Mouse (Mus musculus) lung, postnatal 0 days (tissue): ENCODE measurements around the gene Dcdc2a.

Source experiments
- CTCF ChIP-seq: IDR thresholded peaks from 2 replicates; pipeline ENCODE4 v1.5.1; 2016; ENCODE audit warnings: antibody characterized with exemption, mild to moderate bottlenecking
- EP300 ChIP-seq: IDR thresholded peaks from 2 replicates; pipeline ENCODE4 v1.6.1; 2016; ENCODE audit warnings: antibody characterized with exemption, mild to moderate bottlenecking, control low read depth

DNA sequence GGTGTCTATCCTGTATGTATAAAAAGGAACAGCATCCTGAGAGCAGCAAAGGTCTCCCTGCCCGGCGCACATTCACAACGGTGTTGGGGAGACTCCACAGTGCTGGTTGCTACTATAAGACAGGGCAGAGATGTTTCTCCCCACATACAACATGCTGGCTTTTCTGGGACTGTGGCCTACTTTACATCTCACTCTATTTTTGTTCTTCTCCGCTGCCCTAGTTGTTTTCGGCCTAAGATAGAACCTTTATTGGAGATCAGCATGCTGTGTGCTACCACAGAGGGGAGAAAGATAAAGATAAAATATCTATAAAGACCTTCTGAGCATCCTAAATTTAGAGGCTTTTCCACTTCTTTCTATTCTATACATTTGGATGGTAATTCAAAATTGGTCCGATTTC is 72.0 kb downstream of the Dcdc2a start:
- no peak for TF ChIP-seq CTCF
- TF ChIP-seq EP300, result no peak
